Mouse (Mus musculus) neural tube, embryonic 11.5 days (tissue): Measurements from ENCODE around the gene Ubqln1. TPM values are rescaled to one million over a fixed set of nuclear protein-coding genes. Genes with fewer than 3 reads are reported as not detected.

Source experiments
- ATAC-seq: fragments of 200-750 bp; cut with Nextera tagmentation; 2 replicates; pipeline ENCODE4 v1.8.0; 2017; ENCODE audit warnings: moderate number of reproducible peaks, mild to moderate bottlenecking, moderate TSS enrichment, moderate library complexity; ENCODE audit not compliant: insufficient read depth, low FRiP score, low TSS enrichment
- DNase-seq: peaks from one replicate; pipeline ENCODE4 v3.0.0-alpha.2; 2015; ENCODE audit warnings: low spot score
- H3K27ac ChIP-seq: fragments of 300-500 bp; sonication (generic); 2 replicates; pipeline ENCODE4 v1.5.1; 2014; ENCODE audit warnings: low read depth, mild to moderate bottlenecking, low read length
- H3K27me3 ChIP-seq: fragments of 300-500 bp; sonication (generic); 2 replicates; pipeline ENCODE4 v1.6.1; 2014; ENCODE audit warnings: mild to moderate bottlenecking, low read length, mixed read lengths; ENCODE audit not compliant: control insufficient read depth, insufficient read depth
- H3K36me3 ChIP-seq: fragments of 300-500 bp; sonication (generic); 2 replicates; pipeline ENCODE4 v1.6.1; 2014; ENCODE audit warnings: mild to moderate bottlenecking, low read length, moderate library complexity, mixed read lengths; ENCODE audit not compliant: control insufficient read depth, insufficient read depth
- H3K4me1 ChIP-seq: fragments of 300-500 bp; sonication (generic); 2 replicates; pipeline ENCODE4 v1.6.1; 2014; ENCODE audit warnings: low read length, mixed read lengths; ENCODE audit not compliant: control insufficient read depth, insufficient read depth
- H3K4me2 ChIP-seq: fragments of 300-500 bp; sonication (generic); 2 replicates; pipeline ENCODE4 v1.6.1; 2014; ENCODE audit warnings: low read depth, mild to moderate bottlenecking, moderate library complexity
- H3K4me3 ChIP-seq: fragments of 300-500 bp; sonication (generic); 2 replicates; pipeline ENCODE4 v1.5.1; 2014; ENCODE audit warnings: low read depth, low read length
- H3K9ac ChIP-seq: fragments of 300-500 bp; sonication (generic); 2 replicates; pipeline ENCODE4 v1.6.1; 2014; ENCODE audit warnings: mild to moderate bottlenecking, low read length
- H3K9me3 ChIP-seq: fragments of 300-500 bp; sonication (generic); 2 replicates; pipeline ENCODE4 v1.6.1; 2016; ENCODE audit warnings: low read length; ENCODE audit not compliant: control insufficient read depth
- WGBS: fragments of 180-500 bp; shearing (Covaris S2); extraction: QIAGEN DNeasy Blood & Tissue Kit; methylation state at CpG from one replicate; pipeline ENCODE4 v1.1.7; 2014; 5-methylcytosine and 5-hydroxymethylcytosine counted together
- polyA plus RNA-seq: library from polyadenylated mRNA; unstranded; fragments of >200 nt; fragmentation: Nextera tagmentation; extraction: Ambion mirVana; gene quantifications from 2 replicates; pipeline ENCODE4 v1.2.1, GENCODE M21; 2014

Ubqln1 gene
- polyA plus RNA-seq, 1 experiment from 2014 or later = 170 TPM

DNA sequence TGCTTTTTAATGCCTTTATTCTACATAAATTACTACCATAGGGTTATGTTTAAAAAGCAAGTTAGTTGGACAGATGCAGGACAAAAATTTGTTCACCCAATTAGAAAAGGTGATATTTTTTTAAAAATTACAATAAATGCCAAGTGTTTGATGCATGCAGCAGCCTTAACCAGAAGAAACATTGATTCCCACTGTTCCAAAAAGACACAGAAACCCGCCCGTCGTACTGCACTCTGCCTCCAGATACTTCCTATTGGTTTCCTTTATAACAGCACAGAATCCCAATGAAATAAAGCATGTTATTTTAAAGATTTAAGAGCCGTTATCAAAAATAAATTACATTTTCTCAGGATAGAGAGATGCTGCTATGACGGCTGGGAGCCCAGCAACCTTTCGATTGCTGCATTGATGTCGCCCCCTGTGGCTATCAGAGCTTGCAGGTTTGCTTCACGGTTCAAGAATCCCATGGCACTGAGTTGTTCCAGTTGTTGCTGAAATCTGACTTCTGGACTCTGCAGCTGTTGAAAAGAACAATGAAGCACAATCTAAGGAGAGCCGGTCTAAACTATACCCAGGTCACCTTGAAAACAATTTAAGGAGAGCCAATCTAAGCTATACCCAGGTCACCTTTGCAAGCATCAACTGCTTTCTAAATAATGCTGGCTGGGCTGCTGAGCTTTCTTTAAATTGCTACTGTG is 37.8 kb downstream of the Ubqln1 start:
- Histone ChIP-seq H3K27me3 (no peaks in the 10 kb centered on the region), H3K9ac (no peak overlapping the region), H3K4me2 (no peak overlapping the region), H3K9me3 (no peaks in the 10 kb centered on the region), H3K36me3 (peaks cover 6% of the 10 kb centered on the region), H3K4me3 (no peak overlapping the region), H3K27ac (no peak overlapping the region), H3K4me1 (no peaks in the 10 kb centered on the region)
- DNase-seq (no peak), ATAC-seq (no peak)
- 89% methylated on average over 9 of the region's 9 CpGs for WGBS

GRCm38 (mm10) chr13:58176105-58176504 is 39.3 kb downstream of the Ubqln1 start:
- H3K27ac ChIP-seq = no peak overlapping the region
- no peak overlapping the region for H3K4me3 ChIP-seq
- H3K4me2 ChIP-seq = no peak overlapping the region
- no peaks in the 10 kb centered on the region for H3K9me3 ChIP-seq
- 83% methylated on average over 3 of the region's 3 CpGs for WGBS
- no peak overlapping the region for H3K9ac ChIP-seq
- no peak for ATAC-seq
- H3K36me3 ChIP-seq = peaks cover 6% of the 10 kb centered on the region
- no peaks in the 10 kb centered on the region for H3K4me1 ChIP-seq
- H3K27me3 ChIP-seq = no peaks in the 10 kb centered on the region
- DNase-seq = no peak

DNA sequence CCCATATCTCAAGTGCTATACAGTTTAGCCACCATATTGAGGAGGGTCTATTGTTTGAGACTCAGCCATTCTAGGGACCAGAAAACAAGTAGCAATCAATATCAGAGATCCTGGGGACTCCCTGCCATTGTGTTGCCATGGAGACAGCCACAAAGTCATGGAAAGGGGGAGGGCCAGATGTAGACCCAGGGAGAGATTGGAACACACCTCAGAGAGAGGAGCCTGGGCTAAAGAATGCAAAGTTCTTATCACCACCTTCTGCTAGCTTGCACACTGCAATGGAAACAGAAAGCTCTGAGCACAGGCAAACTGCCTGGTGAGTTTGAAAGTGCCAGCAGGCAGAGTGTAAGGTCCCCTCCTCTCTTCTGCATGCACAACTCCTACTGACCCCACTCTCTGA is 47.3 kb downstream of the Ubqln1 start:
- H3K36me3 ChIP-seq = peaks cover 3% of the 10 kb centered on the region
- ATAC-seq (no peak), DNase-seq (no peak)
- H3K4me1 ChIP-seq = no peaks in the 10 kb centered on the region
- no peaks in the 10 kb centered on the region for H3K9me3 ChIP-seq
- no peak overlapping the region for H3K9ac ChIP-seq
- H3K27me3 ChIP-seq = no peaks in the 10 kb centered on the region
- no peak overlapping the region for H3K27ac ChIP-seq
- H3K4me3 ChIP-seq = no peak overlapping the region
- H3K4me2 ChIP-seq = no peak overlapping the region

DNA sequence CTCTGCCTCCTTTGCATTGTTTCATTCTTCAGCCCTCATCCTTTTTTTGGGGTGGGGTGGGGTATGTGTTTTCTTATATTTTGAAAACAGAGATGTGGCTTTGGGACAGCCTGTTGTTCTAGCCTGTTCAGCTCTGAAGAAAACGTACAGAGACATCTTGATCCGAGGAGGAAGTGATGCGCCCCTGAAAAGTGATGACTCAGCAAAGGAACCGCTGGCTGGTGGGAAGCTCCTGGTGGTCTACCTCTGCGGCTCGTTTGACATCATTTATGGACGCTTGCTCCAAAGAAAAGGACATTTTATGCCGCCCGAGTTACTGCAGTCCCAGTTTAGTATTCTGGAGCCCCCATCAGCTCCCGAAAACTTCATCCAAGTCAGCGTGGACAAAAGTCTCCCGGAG is 52.1 kb downstream of the Ubqln1 start:
- Histone ChIP-seq H3K4me3 (no peak overlapping the region), H3K27me3 (no peaks in the 10 kb centered on the region), H3K27ac (no peak overlapping the region), H3K4me1 (no peaks in the 10 kb centered on the region; the same call in 1 of the 2 replicates), H3K9me3 (no peaks in the 10 kb centered on the region), H3K36me3 (peaks cover 18% of the 10 kb centered on the region), H3K9ac (no peak overlapping the region), H3K4me2 (no peak overlapping the region)
- ATAC-seq = no peak
- 94% methylated on average over 12 of the region's 12 CpGs for WGBS
- no peak for DNase-seq

DNA sequence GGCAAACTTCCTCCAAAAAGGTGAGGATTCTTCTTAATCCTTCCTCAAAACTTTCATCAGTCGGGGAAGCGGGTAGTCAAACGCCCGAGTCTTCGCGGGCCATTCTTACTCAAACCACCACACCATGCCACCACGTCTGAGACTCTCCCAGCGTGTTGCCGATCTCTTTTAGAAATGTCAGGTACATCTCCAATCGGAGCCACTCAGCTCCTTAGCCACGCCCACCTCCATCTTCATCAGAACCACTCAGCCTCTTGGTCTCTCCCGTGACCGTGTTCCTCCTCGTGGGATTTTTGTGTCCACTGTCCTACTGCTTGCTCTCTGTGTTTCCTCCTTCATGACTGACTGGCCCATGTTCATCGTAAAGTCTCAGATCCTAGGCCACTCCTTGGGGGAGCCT is 54.7 kb downstream of the Ubqln1 start:
- 96% methylated on average over 15 of the region's 15 CpGs for WGBS
- H3K4me3 ChIP-seq = no peak overlapping the region
- peaks cover 18% of the 10 kb centered on the region for H3K36me3 ChIP-seq
- no peak overlapping the region for H3K27ac ChIP-seq
- DNase-seq (no peak), ATAC-seq (no peak)
- no peak overlapping the region for H3K9ac ChIP-seq
- peaks cover 4% of the 10 kb centered on the region; the same call in 1 of the 2 replicates for H3K4me1 ChIP-seq
- H3K4me2 ChIP-seq = no peak overlapping the region
- H3K9me3 ChIP-seq = no peaks in the 10 kb centered on the region
- no peaks in the 10 kb centered on the region for H3K27me3 ChIP-seq

DNA sequence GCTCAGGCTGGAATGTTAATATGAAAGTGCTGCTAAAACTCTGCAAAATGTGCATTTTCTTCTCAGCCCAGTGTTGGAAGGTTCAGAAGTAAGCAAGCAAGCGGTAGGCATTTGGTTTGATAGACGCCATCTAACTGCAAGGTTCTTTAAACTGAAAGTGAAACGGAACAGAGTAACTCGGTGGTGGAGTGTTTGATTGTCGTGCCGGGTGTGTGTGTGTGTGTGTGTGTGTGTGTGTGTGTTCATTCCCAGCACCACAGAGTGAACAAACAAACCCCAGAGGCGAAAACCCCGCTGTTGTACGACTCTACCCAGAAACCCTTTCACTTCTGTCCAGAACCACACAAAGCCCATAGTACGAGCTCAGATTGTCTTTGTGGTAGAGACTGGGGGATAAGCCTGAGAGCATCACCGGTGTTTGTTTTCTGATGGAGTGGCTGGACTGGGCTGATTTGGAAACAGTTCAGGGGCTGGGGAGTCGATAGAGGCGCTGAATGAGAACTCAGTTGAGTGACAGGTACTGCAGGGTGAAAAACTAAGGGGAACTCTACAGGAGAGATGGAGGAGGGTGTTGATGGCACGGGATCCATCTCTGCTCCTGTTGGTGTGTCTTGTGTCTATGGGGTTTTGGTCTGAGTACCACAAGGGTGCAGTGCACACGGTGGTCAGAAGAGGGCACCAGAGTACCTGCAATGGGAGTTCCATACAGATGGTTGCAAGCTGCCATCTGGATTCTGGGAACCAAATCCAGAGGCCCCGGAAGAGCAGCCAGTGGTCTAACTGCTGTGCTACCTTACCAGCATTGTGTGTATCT is 57.1 kb downstream of the Ubqln1 start:
- H3K9me3 ChIP-seq = no peaks in the 10 kb centered on the region
- WGBS = 16% methylated on average over 16 of the region's 16 CpGs
- H3K27me3 ChIP-seq = no peaks in the 10 kb centered on the region
- no peak overlapping the region for H3K27ac ChIP-seq
- H3K36me3 ChIP-seq = peaks cover 14% of the 10 kb centered on the region
- H3K9ac ChIP-seq = peak overlapping the region; percentile 80
- peak; percentile 51 for ATAC-seq
- peak overlapping the region; percentile 98 for H3K4me2 ChIP-seq
- H3K4me3 ChIP-seq = peak overlapping the region; percentile 80
- peaks cover 4% of the 10 kb centered on the region; the same call in 1 of the 2 replicates for H3K4me1 ChIP-seq
- peak; percentile 91 for DNase-seq

GRCm38 (mm10) chr13:58157447-58158098 is 57.9 kb downstream of the Ubqln1 start, which contains the start of gene Idnk:
TSS of gene Idnk (plus strand) at chr13:58157649.
- Histone ChIP-seq H3K9me3 (no peaks in the 10 kb centered on the region), H3K27me3 (no peaks in the 10 kb centered on the region), H3K27ac (no peak within 1 kb of the TSS), H3K36me3 (peaks cover 14% of the 10 kb centered on the region), H3K9ac (peak within 1 kb of the TSS; percentile 80), H3K4me1 (peaks cover 4% of the 10 kb centered on the region; the same call in 1 of the 2 replicates), H3K4me3 (peak within 1 kb of the TSS; percentile 80), H3K4me2 (peak within 1 kb of the TSS; percentile 98)
- WGBS = under 1% methylated on average over 30 of the region's 30 CpGs
- DNase-seq (peak; percentile 92), ATAC-seq (peak; percentile 88)

DNA sequence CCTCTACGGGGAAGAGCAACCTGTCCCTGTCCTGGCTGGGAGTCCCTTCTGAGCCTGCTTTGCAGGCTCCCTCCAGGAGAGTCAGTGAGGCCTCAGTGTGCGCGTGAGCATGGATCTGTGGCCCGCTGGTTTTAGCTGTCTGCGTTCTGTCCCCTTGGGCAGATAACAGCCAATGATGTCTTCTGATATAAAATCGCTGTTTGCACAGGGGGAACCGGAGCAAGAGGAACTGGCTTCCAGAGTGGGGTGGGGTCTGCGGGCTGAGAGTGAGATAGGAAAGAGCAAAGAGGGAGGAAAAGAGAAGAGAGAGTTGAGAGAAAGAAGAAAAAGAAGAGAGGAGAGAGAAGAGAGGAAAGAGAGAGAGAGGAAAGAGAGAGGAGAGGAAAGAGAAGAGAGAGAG is 58.4 kb downstream of the Ubqln1 start:
- DNase-seq = no peak
- Histone ChIP-seq H3K9ac (peak overlapping the region; percentile 80), H3K36me3 (peaks cover 14% of the 10 kb centered on the region), H3K4me3 (peak overlapping the region; percentile 80), H3K9me3 (no peaks in the 10 kb centered on the region), H3K4me1 (peaks cover 4% of the 10 kb centered on the region; the same call in 1 of the 2 replicates), H3K27me3 (no peaks in the 10 kb centered on the region), H3K27ac (no peak overlapping the region), H3K4me2 (peak overlapping the region; percentile 98)
- ATAC-seq = no peak
- WGBS = 41% methylated on average over 8 of the region's 8 CpGs
